Mouse (Mus musculus) brown adipose tissue, adult 24 weeks (tissue): ENCODE data around the gene Trim62. TPM values are rescaled to one million over a fixed set of nuclear protein-coding genes. Genes with fewer than 3 reads are reported as not detected.

Experiments
- H3K27ac ChIP-seq: fragments of 200-500 bp; replicated peaks from 2 replicates; pipeline ENCODE4 v1.5.1; 2012; ENCODE audit warnings: low read depth, mild to moderate bottlenecking, low read length
- H3K4me1 ChIP-seq: fragments of 200-500 bp; 2 replicates; pipeline ENCODE4 v1.6.1; 2012; ENCODE audit warnings: low read length, mixed read lengths; ENCODE audit not compliant: control insufficient read depth, insufficient read depth, insufficient read length
- H3K4me3 ChIP-seq: fragments of 200-500 bp; 2 replicates; pipeline ENCODE4 v1.5.1; 2012; ENCODE audit warnings: low read depth, mild to moderate bottlenecking, low read length, moderate library complexity; ENCODE audit not compliant: insufficient read depth
- polyA plus RNA-seq: library from polyadenylated mRNA; stranded (reverse); fragments of >200 nt; gene quantifications from 2 replicates; pipeline ENCODE4 v1.2.4, GENCODE M21; 2012; ENCODE audit not compliant: missing spikeins, insufficient read depth, insufficient read length

The Trim62 gene
- polyA plus RNA-seq, 1 experiment = 0.40 TPM

DNA sequence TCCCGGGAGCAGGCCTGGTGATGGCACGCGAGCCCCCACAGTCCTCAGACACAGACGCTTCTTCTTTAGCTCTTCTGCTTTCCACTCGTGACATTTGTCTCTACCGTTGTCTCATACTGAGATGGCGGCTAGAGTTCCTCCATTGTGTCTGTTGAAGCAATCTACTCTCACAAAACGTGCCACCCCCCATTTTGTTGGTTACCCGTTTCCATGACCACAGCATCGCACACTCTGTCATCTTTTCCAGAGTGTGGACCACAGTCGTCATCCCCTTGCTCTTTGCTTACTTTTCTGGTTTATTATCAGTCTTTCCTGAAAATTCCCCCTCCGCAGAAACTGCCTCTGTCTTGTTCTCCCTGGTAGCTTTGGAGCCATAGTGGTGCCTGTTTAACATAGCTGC is 10.7 kb downstream of the Trim62 start:
- Histone ChIP-seq H3K4me1 (peaks cover 21% of the 10 kb centered on the region), H3K27ac (no peak overlapping the region), H3K4me3 (no peak overlapping the region)

DNA sequence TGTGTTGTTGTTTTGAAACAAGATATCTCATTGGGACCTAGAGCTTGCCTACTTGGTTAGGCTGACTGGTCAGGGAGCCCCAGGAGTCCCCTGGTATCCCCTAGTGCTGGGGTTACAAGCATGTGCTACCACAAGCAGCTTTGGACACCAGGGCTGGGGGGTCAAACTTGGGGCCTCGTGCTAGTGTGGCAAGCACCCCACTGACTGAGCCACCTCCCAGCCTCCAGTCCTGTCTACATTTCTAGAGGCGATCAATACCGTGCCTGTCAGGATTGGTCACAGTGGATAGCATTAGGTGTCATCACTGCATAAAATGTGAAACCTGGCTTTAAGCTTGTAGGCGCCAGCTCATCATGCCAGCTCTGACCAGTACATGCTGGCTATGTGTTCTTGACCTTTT is 12.5 kb downstream of the Trim62 start:
- H3K4me3 ChIP-seq = no peak overlapping the region
- H3K27ac ChIP-seq = no peak overlapping the region
- peaks cover 15% of the 10 kb centered on the region for H3K4me1 ChIP-seq

DNA sequence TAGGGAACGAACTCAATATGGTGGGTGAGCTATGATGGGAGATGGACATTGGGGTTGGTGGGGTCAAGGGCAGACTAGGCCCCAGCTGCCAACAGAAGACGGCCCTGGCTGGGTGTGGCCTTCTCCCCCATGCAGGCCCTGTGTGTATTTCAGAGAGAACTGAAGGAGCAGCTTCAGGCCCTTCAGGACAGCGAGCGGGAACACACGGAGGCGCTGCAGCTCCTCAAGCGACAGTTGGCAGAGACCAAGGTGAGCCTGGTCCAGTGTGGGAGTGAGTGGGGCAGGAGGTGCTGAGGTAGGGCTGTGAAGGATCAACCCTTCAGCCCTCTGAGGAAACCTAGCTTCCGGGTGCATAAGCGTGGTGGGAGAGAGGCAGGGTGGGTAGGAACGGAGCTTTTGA is 13.3 kb downstream of the Trim62 start:
- H3K4me3 ChIP-seq = no peak overlapping the region
- no peak overlapping the region for H3K27ac ChIP-seq
- H3K4me1 ChIP-seq = peaks cover 11% of the 10 kb centered on the region

DNA sequence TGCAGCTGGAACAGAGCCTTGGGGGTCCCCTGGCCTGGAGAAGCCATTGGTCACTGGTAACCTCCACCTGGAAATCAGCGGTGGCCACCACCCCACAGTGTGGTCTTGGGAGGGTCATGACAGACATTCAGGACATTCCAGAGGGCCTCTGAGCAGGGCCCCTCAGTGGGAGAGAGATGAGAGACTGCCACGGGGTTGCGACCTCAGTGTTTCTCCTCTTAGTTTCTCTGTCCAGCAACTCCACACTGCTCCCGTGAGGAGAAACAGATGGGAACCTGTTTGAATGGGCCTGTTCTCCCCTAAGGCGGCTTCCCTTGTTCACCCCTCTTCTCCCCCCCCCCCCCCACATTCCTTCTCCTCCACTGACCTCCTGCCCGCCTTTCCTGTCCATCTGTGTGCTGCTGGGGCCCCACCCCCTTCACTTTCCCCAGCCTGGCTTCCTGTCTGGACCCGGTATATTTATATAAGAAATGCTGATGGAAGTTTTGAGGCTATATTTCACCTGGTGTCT is 14.6 kb downstream of the Trim62 start:
- Histone ChIP-seq H3K4me1 (peaks cover 11% of the 10 kb centered on the region), H3K27ac (peak overlapping the region; percentile 25; the same call in 1 of the 2 replicates)

DNA sequence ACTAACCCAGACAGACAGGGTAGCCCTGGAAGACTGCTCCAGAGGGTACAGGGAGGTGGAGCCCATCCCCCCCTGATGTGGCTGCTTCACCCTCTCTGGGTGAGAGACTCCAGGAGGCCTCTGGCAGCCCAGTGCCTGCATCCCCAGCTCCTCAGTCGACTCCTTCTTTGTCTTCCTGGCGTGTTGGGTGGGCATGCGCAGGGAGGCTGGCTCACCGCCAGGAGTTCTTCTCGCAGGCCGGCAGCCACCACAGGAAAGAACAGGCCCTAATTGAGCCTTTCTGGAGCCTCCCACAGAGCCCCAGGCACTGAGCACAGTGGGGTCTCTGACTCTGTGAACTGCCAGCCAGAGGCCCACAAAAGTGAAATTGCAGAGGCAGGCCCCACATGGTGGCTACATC is 16.0 kb downstream of the Trim62 start:
- H3K27ac ChIP-seq = no peak overlapping the region
- no peak overlapping the region for H3K4me3 ChIP-seq
- H3K4me1 ChIP-seq = peaks cover 11% of the 10 kb centered on the region

More for the DNA sequence above, 14.6 kb downstream of the Trim62 start:
- no peak overlapping the region for H3K4me3 ChIP-seq

DNA sequence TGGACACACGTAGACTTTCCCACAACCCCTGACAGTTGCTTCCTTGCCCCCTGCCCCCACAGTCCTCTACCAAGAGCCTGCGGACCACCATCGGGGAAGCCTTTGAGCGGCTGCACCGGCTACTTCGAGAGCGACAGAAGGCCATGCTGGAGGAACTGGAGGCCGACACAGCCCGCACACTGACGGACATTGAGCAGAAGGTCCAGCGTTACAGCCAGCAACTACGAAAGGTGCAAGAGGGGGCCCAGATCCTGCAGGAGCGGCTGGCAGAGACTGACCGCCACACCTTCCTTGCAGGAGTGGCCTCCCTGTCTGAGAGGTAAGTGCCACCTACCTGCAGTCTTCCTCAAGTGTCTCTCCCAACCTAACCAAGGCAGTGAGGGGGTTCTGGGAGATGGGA is 17.1 kb downstream of the Trim62 start:
- Histone ChIP-seq H3K27ac (no peak overlapping the region), H3K4me1 (peaks cover 11% of the 10 kb centered on the region), H3K4me3 (no peak overlapping the region)

DNA sequence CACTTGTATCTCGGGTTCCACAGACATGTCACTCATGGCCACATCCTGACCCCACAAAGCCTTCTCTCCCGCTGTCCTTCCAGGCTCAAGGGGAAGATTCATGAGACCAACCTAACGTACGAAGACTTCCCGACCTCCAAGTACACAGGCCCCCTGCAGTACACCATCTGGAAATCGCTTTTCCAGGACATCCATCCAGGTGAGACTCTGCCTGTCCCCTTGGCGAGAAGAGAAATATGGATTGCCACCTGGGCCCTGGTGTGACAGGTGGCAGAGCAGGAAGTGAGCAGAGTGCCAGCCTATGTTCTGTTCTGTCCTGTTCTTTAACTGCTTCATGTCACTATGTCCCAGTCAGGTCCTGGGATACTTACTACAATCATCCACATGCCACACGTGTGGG is 19.0 kb downstream of the Trim62 start:
- H3K4me3 ChIP-seq = no peak overlapping the region
- peaks cover 11% of the 10 kb centered on the region for H3K4me1 ChIP-seq
- no peak overlapping the region for H3K27ac ChIP-seq

DNA sequence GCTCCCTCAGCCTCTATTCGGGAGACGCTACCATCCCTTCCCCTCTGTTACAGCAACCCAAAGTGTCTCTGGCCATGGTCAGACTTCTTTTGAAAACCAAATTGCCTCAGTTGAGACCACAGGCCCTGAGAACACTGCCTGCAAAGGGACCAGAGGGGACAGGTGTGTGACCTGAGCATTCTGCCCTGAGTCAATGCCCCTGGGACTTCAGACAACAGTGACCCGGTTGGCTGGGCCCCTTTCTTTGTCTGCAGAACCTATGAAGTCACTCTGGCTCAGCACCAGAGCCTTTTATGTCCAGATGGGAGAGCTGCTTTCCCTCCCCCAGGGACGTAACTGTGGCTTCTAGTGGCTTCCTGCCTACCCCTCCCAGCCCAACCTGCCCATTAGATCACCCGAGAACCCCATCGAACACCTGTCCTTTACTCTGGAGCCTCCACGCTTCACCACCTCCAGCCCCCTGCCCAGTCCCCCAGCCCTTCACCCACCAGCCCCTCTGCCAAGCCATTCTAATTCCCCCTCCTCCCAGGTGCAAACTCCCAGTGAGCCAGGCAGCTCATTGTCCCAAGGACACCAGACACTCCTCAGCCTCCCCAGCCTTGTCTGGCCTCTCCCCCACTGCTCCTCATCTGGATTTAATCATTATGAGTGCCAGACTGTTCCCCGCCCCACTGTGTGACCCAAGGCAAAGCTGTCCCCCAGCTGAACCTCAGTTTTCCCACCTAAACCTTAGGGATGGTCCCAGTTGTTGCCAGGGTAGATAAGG is 20.8 kb downstream of the Trim62 start:
- H3K4me3 ChIP-seq = no peak overlapping the region
- H3K27ac ChIP-seq = no peak overlapping the region
- peaks cover under 1% of the 10 kb centered on the region; the same call in 1 of the 2 replicates for H3K4me1 ChIP-seq

DNA sequence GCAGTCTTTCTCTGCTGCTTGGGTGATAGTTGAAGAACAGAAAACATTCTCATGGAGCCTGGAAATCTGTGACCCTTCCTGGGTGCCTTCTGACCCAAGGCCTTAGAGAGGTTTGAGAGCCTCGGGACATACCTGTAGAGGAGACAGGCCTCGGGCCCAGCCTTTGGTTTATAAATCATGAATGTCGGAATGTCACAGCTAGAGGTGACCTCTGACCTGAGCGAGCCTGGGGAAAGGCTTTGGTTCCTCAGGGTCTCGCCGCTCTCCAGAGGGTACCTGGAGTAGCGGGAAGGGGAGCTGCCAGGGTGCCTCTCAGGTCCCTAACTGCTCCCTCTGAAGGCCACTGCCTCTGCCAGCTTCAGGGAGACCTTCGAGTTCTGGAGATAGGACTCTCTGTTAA is 21.9 kb downstream of the Trim62 start:
- no peaks in the 10 kb centered on the region for H3K4me1 ChIP-seq
- no peak overlapping the region for H3K27ac ChIP-seq
- H3K4me3 ChIP-seq = no peak overlapping the region

DNA sequence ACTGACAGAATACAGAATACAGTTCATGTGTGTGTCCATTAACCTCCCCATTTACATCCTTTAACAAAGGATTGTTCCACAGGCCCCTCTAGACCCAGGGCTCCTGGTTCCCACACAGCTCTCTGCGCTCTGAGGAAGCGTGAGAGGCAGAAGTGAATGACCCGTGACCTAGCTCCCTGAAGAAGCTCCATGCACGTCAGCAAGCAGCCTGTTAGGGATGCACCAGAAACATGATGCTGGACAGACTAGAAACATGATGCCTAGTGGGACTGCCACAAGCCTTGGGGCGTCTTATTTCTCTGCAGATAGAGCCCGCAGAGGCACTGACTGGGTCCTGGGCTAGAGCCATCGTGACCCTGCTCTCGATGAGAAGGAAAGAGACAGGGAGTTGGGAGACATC is 23.4 kb downstream of the Trim62 start:
- Histone ChIP-seq H3K4me3 (no peak overlapping the region), H3K27ac (0 out of 2 replicates have a peak overlapping the region, but pooled peaks have one; percentile 47), H3K4me1 (no peaks in the 10 kb centered on the region)

DNA sequence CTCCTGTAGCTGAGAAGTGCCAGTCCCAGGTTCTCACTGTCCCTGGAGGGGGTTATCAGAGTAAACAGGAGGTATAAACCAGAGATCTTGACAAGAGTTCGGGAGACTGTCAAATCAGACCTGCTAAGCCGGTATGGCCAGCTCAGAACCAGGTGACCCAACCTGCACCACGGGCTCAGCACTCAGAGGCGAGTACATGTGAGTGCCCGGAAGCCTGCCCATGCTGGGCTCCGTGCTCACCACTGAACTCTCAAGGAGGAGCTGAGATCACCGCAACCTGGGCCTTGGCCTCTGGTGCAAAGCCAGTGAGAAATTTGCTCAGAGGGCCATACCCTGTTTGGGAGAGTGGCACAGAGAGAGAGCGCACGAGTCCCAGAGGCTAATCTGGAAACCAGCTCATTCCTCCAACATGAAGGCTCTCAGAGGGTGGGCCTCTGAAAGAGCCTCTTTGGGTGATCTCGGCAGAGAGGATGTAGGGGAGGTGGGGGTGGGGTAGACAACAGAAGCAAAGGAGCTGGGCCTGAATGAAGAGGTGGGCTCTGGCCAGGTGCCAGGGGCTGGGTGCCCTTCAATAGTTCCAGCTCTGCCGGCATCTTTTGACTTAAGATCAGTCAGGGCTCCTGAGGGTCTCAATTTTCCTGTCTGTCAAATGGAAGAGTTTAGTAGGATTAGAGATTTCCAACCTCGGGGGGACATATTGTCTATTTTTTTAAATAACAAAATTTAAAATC is 24.0 kb downstream of the Trim62 start:
- H3K27ac ChIP-seq = 0 out of 2 replicates have a peak overlapping the region, but pooled peaks have one; percentile 8

DNA sequence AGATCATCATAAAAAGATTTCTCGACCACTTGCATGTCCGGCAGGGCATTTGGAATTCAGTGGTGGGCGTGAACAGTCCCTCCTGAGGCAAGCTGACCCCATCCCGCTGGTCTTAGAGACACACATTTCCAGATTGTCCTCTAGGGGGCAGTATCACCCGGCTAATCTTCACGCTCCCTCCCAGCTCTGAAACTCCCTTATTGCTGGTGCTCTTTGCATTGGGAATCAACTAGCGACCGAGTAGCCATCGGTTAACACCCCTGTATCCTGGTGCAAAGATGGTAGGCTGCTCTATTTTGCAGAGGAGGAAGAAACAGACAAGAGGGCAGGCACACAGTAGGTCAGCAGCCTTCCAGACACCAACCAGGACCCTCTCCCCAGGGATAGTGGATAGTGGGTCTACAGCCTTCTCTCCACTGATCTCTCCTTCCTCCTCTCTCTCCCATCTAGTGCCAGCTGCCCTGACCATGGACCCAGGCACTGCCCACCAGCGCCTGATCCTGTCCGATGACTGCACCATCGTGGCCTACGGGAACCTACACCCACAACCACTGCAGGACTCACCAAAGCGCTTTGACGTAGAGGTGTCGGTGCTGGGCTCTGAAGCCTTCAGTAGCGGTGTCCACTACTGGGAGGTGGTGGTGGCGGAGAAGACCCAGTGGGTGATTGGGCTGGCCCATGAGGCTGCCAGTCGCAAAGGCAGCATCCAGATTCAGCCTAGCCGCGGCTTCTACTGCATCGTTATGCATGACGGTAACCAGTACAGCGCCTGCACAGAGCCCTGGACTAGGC is 25.4 kb downstream of the Trim62 start:
- Histone ChIP-seq H3K4me1 (no peaks in the 10 kb centered on the region), H3K27ac (no peak overlapping the region), H3K4me3 (no peak overlapping the region)

More for the DNA sequence above, 24.0 kb downstream of the Trim62 start:
- no peak overlapping the region for H3K4me3 ChIP-seq
- no peaks in the 10 kb centered on the region for H3K4me1 ChIP-seq

DNA sequence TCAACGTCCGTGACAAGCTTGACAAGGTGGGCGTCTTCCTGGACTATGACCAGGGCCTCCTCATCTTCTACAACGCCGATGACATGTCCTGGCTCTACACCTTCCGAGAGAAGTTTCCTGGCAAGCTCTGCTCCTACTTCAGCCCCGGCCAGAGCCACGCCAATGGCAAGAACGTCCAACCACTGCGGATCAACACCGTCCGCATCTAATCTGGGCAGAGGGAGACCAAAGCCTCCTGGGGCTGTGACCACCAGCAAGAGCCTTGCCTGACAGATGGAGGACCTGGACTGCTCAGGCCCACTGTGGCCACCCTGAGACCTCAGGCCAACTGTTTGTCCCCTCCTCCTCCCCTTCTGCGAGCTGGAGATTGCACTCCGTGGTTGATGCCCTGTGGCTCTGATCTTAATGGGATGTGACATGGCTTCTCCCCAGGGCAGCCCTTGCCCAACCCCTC is 26.0 kb downstream of the Trim62 start:
- no peaks in the 10 kb centered on the region for H3K4me1 ChIP-seq
- H3K27ac ChIP-seq = no peak overlapping the region
- H3K4me3 ChIP-seq = no peak overlapping the region

DNA sequence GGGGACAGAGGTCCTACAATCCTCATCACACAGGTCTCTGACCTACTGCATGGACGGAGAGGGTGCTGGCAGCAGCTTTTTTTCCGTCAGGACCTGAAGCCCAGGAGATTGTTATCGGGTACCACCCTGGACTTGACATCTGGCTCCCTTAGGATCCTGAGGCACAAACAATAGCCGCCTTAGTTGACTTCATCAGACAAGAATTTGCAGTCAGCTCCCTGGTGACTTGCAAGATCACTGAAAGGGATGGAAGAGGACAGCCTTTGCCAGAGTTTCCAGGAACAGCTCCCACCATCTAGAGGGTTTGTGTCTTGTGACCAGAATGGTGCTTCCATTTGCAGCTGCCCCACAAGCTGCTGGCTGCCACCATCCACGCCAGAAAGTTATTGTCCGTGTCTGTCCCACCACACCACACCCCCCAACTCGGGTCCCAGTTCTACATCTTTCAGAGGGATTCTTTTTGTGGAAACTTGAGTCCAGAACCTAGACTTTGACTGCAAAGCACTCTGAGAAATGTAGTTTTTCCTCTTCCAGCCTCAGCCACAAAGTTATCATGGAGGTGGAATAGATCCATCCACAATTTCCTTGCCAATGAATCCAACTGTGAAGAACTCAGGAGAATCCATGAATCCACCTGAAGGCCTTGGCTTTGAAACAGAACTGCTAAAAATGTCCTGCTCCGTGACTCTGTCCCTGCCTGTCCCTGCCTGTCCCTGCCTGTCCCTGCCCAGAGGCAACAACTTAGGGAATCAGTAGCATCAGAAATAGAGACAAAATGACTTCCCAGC is 27.1 kb downstream of the Trim62 start:
- Histone ChIP-seq H3K27ac (no peak overlapping the region), H3K4me3 (no peak overlapping the region), H3K4me1 (no peaks in the 10 kb centered on the region)
